Mouse (Mus musculus) myocyte (in vitro differentiated cells): ENCODE results near the gene Rhbdl2. TPM values are rescaled to one million over a fixed set of nuclear protein-coding genes. Genes with fewer than 3 reads are reported as not detected.

Experiments
- H3K27me3 ChIP-seq: one replicate; pipeline ENCODE4 v1.6.1; 2011; ENCODE audit not compliant: control insufficient read depth, insufficient read depth, insufficient read length
- H3K36me3 ChIP-seq: one replicate; pipeline ENCODE4 v1.6.1; 2011; ENCODE audit not compliant: control insufficient read depth, insufficient read depth
- H3K4me2 ChIP-seq: one replicate; pipeline ENCODE4 v1.6.1; 2011; ENCODE audit warnings: low read depth, control low read depth
- H3K4me3 ChIP-seq: one replicate; pipeline ENCODE4 v1.5.1; 2011; ENCODE audit warnings: mild to moderate bottlenecking, control low read depth, moderate library complexity
- H3K79me2 ChIP-seq: one replicate; pipeline ENCODE4 v1.6.1; 2011; ENCODE audit not compliant: control insufficient read depth, insufficient read depth
- H3ac ChIP-seq: one replicate; pipeline ENCODE4 v1.6.1; 2011; ENCODE audit not compliant: control insufficient read depth, insufficient read length
- CEBPB ChIP-seq: IDR thresholded peaks from 2 replicates; pipeline ENCODE4 v1.6.1; 2011; ENCODE audit warnings: mild to moderate bottlenecking, moderate library complexity; ENCODE audit not compliant: poor library complexity, insufficient read depth, severe bottlenecking
- E2F4 ChIP-seq: IDR thresholded peaks from one replicate; pipeline ENCODE4 v1.6.1; 2011; ENCODE audit warnings: mild to moderate bottlenecking, control low read depth, moderate library complexity; ENCODE audit not compliant: insufficient read depth
- MAX ChIP-seq: IDR thresholded peaks from one replicate; pipeline ENCODE4 v1.6.1; 2011; ENCODE audit warnings: low read depth, mild to moderate bottlenecking, control low read depth
- MYOD1 ChIP-seq, 3 experiments: IDR thresholded peaks; one replicate each; pipeline ENCODE4 v1.6.1; 2011; ENCODE audit warnings: control low read depth in 2 of 3, low read depth in 2 of 3, mild to moderate bottlenecking in 2 of 3, moderate library complexity in 1 of 3; ENCODE audit not compliant: insufficient read length in 2 of 3, control insufficient read depth in 1 of 3
- MYOG ChIP-seq, 3 experiments: IDR thresholded peaks; one replicate each; pipeline ENCODE4 v1.6.1; 2011; ENCODE audit warnings: control low read depth in 2 of 3, low read depth in 2 of 3, mild to moderate bottlenecking in 2 of 3; ENCODE audit not compliant: insufficient read length in 2 of 3, control insufficient read depth in 1 of 3, insufficient read depth in 1 of 3
- POLR2A ChIP-seq: IDR thresholded peaks from one replicate; pipeline ENCODE4 v1.6.1; 2011; ENCODE audit warnings: low read depth, mild to moderate bottlenecking, control low read depth, moderate library complexity; ENCODE audit not compliant: insufficient read length
- POLR2AphosphoS2 ChIP-seq: IDR thresholded peaks from one replicate; pipeline ENCODE4 v1.6.1; 2011; ENCODE audit warnings: low read depth, control low read depth; ENCODE audit not compliant: insufficient read length
- REST ChIP-seq: IDR thresholded peaks from one replicate; pipeline ENCODE4 v1.6.1; 2011; ENCODE audit warnings: mild to moderate bottlenecking, control low read depth, moderate library complexity; ENCODE audit not compliant: insufficient read depth, insufficient read length
- SRF ChIP-seq: IDR thresholded peaks from one replicate; pipeline ENCODE4 v1.6.1; 2011; ENCODE audit warnings: low read depth; ENCODE audit not compliant: control insufficient read depth, insufficient read length
- TCF12 ChIP-seq: IDR thresholded peaks from one replicate; pipeline ENCODE4 v1.6.1; 2011; ENCODE audit warnings: mild to moderate bottlenecking, control low read depth; ENCODE audit not compliant: poor library complexity, insufficient read depth, severe bottlenecking
- TCF3 ChIP-seq: IDR thresholded peaks from one replicate; pipeline ENCODE4 v1.6.1; 2011; ENCODE audit warnings: low read depth, control low read depth; ENCODE audit not compliant: insufficient read length
- USF1 ChIP-seq: IDR thresholded peaks from one replicate; pipeline ENCODE4 v1.6.1; 2011; ENCODE audit warnings: low read depth, mild to moderate bottlenecking, control low read depth, moderate library complexity
- polyA plus RNA-seq: library from polyadenylated mRNA; unstranded; fragments of >200 nt; fragmentation: generic; extraction: Trizol; gene quantifications from one replicate; pipeline ENCODE4 v1.2.1, GENCODE M21; 2012; ENCODE audit warnings: missing spikeins

Gene Rhbdl2
- polyA plus RNA-seq, 1 experiment: 2.7 TPM

GRCm38 (mm10) chr4:123767807-123768206 lies 19.9 kb upstream of the Rhbdl2 start:
- TF ChIP-seq SRF (peak; percentile 70), USF1 (no peak), MYOD1 (IDR thresholded peaks at IDR 0.05; ENCODE audit: control insufficient read depth in 1 of 3, insufficient read length in 2 of 3, low read depth in 2 of 3) (no peak), MYOG (IDR thresholded peaks at IDR 0.05; ENCODE audit: control insufficient read depth in 1 of 3, insufficient read depth in 1 of 3, insufficient read length in 2 of 3, low read depth in 2 of 3) (no peak)
- H3ac ChIP-seq: no peak overlapping the region
- H3K36me3 ChIP-seq: no peaks in the 10 kb centered on the region
- no peaks in the 10 kb centered on the region for H3K27me3 ChIP-seq
- no peaks in the 10 kb centered on the region for H3K79me2 ChIP-seq
- no peak overlapping the region for H3K4me2 ChIP-seq
- no peak overlapping the region for H3K4me3 ChIP-seq

GRCm38 (mm10) chr4:123768234-123768633 lies 19.4 kb upstream of the Rhbdl2 start:
- Histone ChIP-seq H3K4me2 (no peak overlapping the region), H3K79me2 (no peaks in the 10 kb centered on the region), H3K4me3 (no peak overlapping the region), H3ac (no peak overlapping the region), H3K27me3 (no peaks in the 10 kb centered on the region), H3K36me3 (no peaks in the 10 kb centered on the region)
- TF ChIP-seq SRF (no peak), TCF12 (no peak), REST (no peak), MAX (no peak), E2F4 (no peak), POLR2AphosphoS2 (no peak), TCF3 (no peak), MYOD1 (IDR thresholded peaks at IDR 0.05; ENCODE audit: control insufficient read depth in 1 of 3, insufficient read length in 2 of 3, low read depth in 2 of 3) (no peak), CEBPB (no peak), POLR2A (no peak), MYOG (IDR thresholded peaks at IDR 0.05; ENCODE audit: control insufficient read depth in 1 of 3, insufficient read depth in 1 of 3, insufficient read length in 2 of 3, low read depth in 2 of 3) (no peak), USF1 (no peak)

- Histone ChIP-seq H3K36me3 (no peaks in the 10 kb centered on the region), H3K27me3 (no peaks in the 10 kb centered on the region), H3ac (no peak overlapping the region), H3K4me2 (no peak overlapping the region), H3K4me3 (no peak overlapping the region), H3K79me2 (no peaks in the 10 kb centered on the region)
- TF ChIP-seq CEBPB (no peak), TCF3 (no peak)
Observed at GRCm38 (mm10) chr4:123792666-123793065, 5.0 kb downstream of the Rhbdl2 start.

DNA sequence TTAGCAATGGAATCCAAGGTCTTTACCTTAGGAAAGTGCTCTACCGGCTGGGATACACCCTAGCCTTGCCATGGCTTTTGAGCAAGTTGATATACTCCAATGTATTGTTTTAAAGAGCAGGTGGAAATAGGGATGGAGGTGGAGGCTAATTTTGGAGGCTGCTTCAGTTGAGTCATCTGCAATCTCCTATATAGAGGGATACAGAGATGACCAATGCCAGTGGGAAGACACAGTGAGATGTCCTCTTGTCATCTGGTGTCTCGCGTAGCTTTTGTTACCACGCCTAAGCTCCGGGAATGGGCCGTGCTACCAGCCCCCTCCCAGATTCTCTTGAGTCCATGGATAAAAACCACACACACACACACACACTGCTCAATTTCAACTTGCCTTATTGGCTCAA lies 5.5 kb downstream of the Rhbdl2 start:
- Histone ChIP-seq H3K79me2 (no peaks in the 10 kb centered on the region), H3K4me2 (no peak overlapping the region), H3K4me3 (no peak overlapping the region), H3ac (no peak overlapping the region), H3K36me3 (no peaks in the 10 kb centered on the region), H3K27me3 (no peaks in the 10 kb centered on the region)
- TF ChIP-seq SRF (no peak), E2F4 (no peak), TCF12 (no peak), POLR2AphosphoS2 (no peak), MAX (no peak), POLR2A (no peak), REST (no peak), CEBPB (no peak), MYOD1 (IDR thresholded peaks at IDR 0.05; ENCODE audit: control insufficient read depth in 1 of 3, insufficient read length in 2 of 3, low read depth in 2 of 3) (no peak), USF1 (no peak), MYOG (IDR thresholded peaks at IDR 0.05; ENCODE audit: control insufficient read depth in 1 of 3, insufficient read depth in 1 of 3, insufficient read length in 2 of 3, low read depth in 2 of 3) (no peak), TCF3 (no peak)

GRCm38 (mm10) chr4:123795057-123795456 lies 7.4 kb downstream of the Rhbdl2 start:
- Histone ChIP-seq H3K36me3 (no peaks in the 10 kb centered on the region), H3K27me3 (no peaks in the 10 kb centered on the region), H3K79me2 (no peaks in the 10 kb centered on the region), H3ac (no peak overlapping the region), H3K4me3 (no peak overlapping the region), H3K4me2 (no peak overlapping the region)
- TF ChIP-seq MAX: no peak
- TF ChIP-seq TCF12: no peak
- TF ChIP-seq POLR2A: no peak
- no peak for TF ChIP-seq E2F4
- TF ChIP-seq POLR2AphosphoS2: no peak
- no peak for TF ChIP-seq REST
- TF ChIP-seq MYOD1 (IDR thresholded peaks at IDR 0.05; ENCODE audit: control insufficient read depth in 1 of 3, insufficient read length in 2 of 3, low read depth in 2 of 3): no peak
- TF ChIP-seq CEBPB: no peak
- TF ChIP-seq MYOG (IDR thresholded peaks at IDR 0.05; ENCODE audit: control insufficient read depth in 1 of 3, insufficient read depth in 1 of 3, insufficient read length in 2 of 3, low read depth in 2 of 3): no peak
- no peak for TF ChIP-seq SRF
- TF ChIP-seq TCF3: no peak
- TF ChIP-seq USF1: no peak
